Mouse (Mus musculus): ENCODE data around the gene Camk2d.

DNA sequence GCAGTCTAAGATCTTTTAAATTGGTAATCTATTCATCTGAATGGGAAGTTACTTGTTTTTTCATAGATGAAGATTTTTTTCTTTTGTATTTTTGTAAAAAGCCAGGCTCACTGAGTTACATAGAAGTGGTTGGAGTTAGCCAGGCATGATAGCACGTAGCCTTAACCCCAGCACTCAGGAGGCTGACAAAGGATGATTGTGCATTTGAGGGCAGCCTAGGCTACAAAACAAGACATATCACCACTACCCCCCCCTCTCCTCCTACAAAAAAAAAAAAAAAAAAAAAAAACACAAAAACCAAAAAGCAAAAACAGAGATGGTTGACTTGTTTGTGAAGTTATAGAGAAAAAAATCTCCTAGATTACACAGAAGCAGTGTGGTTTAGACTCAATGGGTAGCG lies 92.4 kb downstream of the Camk2d start:
- TF ChIP-seq CTCF (IDR thresholded peaks at IDR 0.05; ENCODE audit: control insufficient read depth, insufficient read depth, low read length) (no peak), POLR2A (IDR thresholded peaks at IDR 0.05; ENCODE audit: borderline replicate concordance, control insufficient read depth, low read depth, low read length) (no peak)
